Mouse (Mus musculus): ENCODE measurements around the gene Prr18.

Prr18 gene

DNA sequence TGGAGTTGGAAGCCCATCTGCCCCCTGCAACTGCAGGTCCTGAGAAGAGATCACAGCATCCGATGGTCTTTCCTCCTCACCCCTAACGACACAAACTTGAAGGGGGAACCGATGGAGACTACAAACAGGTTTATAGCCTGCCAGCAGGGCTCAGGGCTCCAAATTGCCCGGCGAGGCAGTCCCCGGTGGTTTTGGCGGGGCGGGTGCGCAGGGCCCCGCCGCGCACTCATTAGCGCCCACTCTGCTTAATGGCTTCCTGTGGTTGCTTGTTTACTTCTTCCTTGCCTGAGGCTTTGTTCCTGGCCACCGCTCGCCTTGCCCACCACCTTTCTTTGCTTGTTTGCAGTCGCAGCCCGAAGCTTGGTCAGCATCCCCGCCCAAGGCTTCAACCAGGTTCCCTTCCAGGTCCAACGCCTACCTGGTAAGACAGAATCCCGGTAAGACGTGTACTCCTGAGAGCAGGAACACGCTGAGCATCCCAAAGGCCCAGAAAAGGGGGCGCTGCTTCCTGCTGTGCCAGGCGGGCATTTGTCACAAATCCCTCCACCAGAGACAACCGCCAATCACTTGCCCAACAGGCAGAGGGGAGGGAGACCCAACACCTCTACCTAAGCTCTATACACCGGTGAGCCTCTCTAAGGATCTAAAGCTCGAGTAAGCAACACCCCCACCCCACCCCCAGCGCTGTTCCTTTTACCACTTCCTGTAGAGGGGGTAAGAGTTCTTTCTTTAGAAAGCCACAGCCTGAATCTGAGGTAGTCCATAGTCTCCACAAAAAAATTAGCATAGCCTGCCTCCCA, 51.9 kb downstream of the Prr18 start:
- no peak for DNase-seq (ENCODE audit: low spot score)

DNA sequence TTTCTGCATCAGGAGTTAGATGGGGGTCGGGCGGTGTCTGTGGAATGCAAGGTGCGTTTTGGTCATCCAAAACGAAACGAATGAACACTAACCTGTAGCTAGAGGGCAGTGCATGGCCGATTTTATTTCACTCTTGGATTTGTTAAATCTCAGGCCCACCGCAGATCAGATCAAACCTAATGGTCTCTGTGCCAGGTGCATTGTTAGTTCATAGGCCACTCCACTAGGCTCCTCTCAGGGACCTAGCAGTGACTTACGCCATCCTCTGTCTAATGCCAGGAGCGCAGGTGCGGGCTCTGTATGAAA, 52.5 kb downstream of the Prr18 start:
- DNase-seq (ENCODE audit: low spot score) = no peak

DNA sequence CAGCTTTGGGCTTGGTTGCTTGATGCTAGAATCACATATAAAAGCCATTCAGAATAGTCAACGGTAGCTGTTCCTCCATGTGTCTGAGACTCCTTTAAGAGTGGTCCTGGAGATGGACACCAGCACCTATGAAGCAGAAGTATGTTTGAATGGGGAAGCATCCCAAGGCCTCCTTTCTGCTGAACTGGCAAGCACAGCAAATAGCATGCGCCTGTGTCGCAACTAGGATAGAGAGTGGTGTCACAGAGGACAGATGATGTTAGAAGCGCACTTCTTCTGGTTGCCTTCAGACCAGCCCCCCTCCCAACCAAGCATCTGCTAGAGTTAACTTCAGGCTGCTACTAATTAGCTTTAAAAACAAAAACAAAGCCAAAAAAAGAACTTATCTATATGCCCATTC, 53.2 kb downstream of the Prr18 start:
- DNase-seq (ENCODE audit: low spot score) = no peak

All from spleen, adult 12 weeks (tissue).